Mouse (Mus musculus) embryonic stem cell, embryonic (primary cell): Measurements from ENCODE around the gene Upf1.

ENCODE experiments used
- CTCF ChIA-PET, 4 experiments: fragments of 300-600 bp in 2 of 4; fragments of 350-600 bp in 2 of 4; sonication (Branson Sonifier 250); formaldehyde crosslinking; loops; one replicate each; lab custom pipeline; 2022; ENCODE audit warnings: inconsistent platforms in 2 of 4; lab: Charles Lee
- POLR2A ChIA-PET, 4 experiments: fragments of 300-600 bp in 2 of 4; fragments of 350-600 bp in 2 of 4; sonication (Branson Sonifier 250); formaldehyde crosslinking; loops; one replicate each; lab custom pipeline; 2022; ENCODE audit warnings: antibody characterized with exemption in 4 of 4, inconsistent platforms in 1 of 4; lab: Charles Lee

The Upf1 gene

DNA sequence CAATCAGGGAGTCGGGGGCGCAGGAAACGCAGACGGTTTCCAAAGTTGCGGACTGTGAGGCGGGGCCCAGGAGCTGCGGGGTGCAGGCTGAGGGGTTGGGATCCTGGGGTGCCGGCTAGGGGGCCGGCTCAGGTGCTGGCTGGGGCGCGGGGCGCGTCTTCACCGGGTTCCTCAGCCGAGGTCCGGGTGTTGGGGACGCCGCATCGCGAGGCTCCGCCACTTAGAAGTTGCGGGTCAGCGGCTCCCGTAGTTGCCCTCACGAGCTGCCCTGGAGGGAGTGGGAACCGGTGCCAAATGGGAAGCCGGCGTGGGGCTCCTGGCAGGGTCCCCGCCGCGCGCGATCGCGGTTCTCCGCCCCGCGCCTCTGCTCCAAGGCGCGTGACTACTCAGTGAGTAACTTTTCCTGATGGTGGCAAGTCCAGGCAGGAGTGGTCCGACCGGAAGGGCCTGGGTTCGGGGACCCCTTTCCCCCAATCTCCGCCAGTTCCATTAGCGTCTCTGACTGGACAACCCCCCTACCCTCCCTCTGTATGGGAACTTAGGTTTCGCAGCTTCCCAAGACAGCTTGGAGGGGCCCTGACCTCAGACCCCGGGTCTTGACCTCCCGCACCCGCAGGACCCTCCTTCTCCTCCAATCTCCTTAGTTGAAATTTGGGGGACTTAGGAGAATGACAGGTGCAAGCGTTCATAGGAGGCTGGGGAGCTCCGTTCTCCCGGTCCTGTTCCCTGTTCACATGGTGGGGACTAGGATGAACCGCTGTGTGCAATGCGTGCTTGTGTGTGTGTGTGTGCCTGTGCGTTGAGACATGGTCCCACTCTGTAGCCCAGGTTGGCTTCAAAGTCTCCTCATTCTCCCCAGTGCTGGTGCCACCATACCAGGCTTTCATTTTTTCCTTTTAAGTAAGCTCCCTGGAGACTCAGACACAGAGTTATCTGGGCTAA, 69.7 kb downstream of the Upf1 start:
- ChIA-PET POLR2A (interaction anchor here (0.6 to 14.3 kb wide), 47 partner anchors 10 to 619 kb away, joined by 3 to 118 read pairs (median 4); partner anchors contain the start of genes Slc25a42 (in 2 of the 4), Upf1 (in 2 of the 4), Rex1bd (in 1 of the 4) and Tm6sf2 (in 1 of the 4)), CTCF (interaction anchor here (0.6 to 3.0 kb wide), 39 partner anchors 9 to 1451 kb away, joined by 3 to 15 read pairs (median 4); partner anchors contain the start of genes Slc25a42 (in 2 of the 4), Cers1 (in 1 of the 4), Comp (in 1 of the 4) and Cope (in 1 of the 4))

DNA sequence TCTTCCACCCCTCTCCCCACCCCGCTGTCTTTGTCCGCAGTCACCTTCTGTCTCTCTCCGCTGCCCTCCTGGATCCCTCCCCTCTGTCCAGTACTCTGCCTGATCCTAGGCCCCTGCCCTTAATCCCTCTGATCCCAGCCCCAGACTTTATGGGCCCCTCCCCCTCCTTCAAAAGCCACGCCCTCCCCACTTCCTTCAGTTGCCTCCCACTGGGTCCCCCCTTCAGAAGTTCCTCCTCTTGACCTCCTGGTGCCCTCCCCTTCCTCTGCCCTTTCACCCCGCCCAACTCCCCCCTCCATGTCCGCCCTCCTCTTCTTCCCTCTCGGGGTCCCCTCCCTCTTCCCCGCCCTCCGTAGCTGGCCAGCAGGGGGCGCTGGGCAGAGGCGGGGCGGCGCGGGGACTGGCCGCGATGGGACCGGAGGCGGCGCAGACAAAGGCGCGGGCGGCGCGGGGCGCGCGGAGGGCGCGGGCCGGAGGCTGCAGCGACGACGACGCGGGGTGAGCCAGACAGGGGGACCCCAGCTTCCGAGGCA, 70.4 kb downstream of the Upf1 start, which contains the start of gene Homer3:
Gene Homer3, plus strand, starts transcription at position 225 of the 533 bp plus-strand sequence.
- ChIA-PET CTCF (interaction anchor here (0.6 to 3.0 kb wide), 29 partner anchors 9 to 1049 kb away, joined by 3 to 15 read pairs (median 4); partner anchors contain the start of genes Cers1 (in 1 of the 4), Comp (in 1 of the 4), Cope (in 1 of the 4) and Ddx49 (in 1 of the 4)), POLR2A (interaction anchor here (0.6 to 14.3 kb wide), 41 partner anchors 9 to 619 kb away, joined by 3 to 118 read pairs (median 4); partner anchors contain the start of genes Slc25a42 (in 2 of the 4), Upf1 (in 2 of the 4), Rex1bd (in 1 of the 4) and Tm6sf2 (in 1 of the 4))
